Mouse (Mus musculus) A20 (cell line): ENCODE results near the gene Gprc5d.
A peak's percentile ranks its signal among the peaks of the same experiment; 100 is the strongest.

ENCODE experiments used
- DNase-seq: peaks from one replicate; pipeline ENCODE4 v3.0.0-alpha.2; 2011; ENCODE audit warnings: low read depth, low spot score

The Gprc5d gene

GRCm38 (mm10) chr6:135135735-135136134 is 17.7 kb upstream of the Gprc5d start:
- no peak for DNase-seq

GRCm38 (mm10) chr6:135133486-135133885 is 15.4 kb upstream of the Gprc5d start:
- no peak for DNase-seq

- DNase-seq, result no peak
These were observed 15.0 kb upstream of the Gprc5d start for GRCm38 (mm10) chr6:135133086-135133485.

GRCm38 (mm10) chr6:135124755-135125380 is 6.8 kb upstream of the Gprc5d start:
- no peak for DNase-seq

GRCm38 (mm10) chr6:135116479-135116878 is 1.6 kb downstream of the Gprc5d start:
- DNase-seq, result no peak

GRCm38 (mm10) chr6:135113114-135113436 is 5.0 kb downstream of the Gprc5d start:
- DNase-seq, result no peak

- no peak for DNase-seq
These were observed 5.5 kb downstream of the Gprc5d start for GRCm38 (mm10) chr6:135112411-135113113.

- no peak for DNase-seq
These were observed 11.1 kb downstream of the Gprc5d start for GRCm38 (mm10) chr6:135107014-135107413.

- no peak for DNase-seq
These were observed 15.3 kb downstream of the Gprc5d start for GRCm38 (mm10) chr6:135102736-135103303.

GRCm38 (mm10) chr6:135100787-135101472 is 17.2 kb downstream of the Gprc5d start:
- no peak for DNase-seq

- no peak for DNase-seq
These were observed 25.1 kb downstream of the Gprc5d start for GRCm38 (mm10) chr6:135092798-135093470.

GRCm38 (mm10) chr6:135090661-135091060 is 27.4 kb downstream of the Gprc5d start:
- DNase-seq, result no peak

- no peak for DNase-seq
These were observed 28.3 kb downstream of the Gprc5d start for GRCm38 (mm10) chr6:135089786-135090185.

GRCm38 (mm10) chr6:135087721-135088451 is 30.2 kb downstream of the Gprc5d start:
- DNase-seq, result peak; percentile 62

- DNase-seq, result no peak
These were observed 32.4 kb downstream of the Gprc5d start for GRCm38 (mm10) chr6:135085703-135086102.

GRCm38 (mm10) chr6:135083991-135084502 is 34.0 kb downstream of the Gprc5d start:
- no peak for DNase-seq

GRCm38 (mm10) chr6:135078420-135078819 is 39.7 kb downstream of the Gprc5d start:
- DNase-seq, result no peak

GRCm38 (mm10) chr6:135076202-135076601 is 41.9 kb downstream of the Gprc5d start:
- DNase-seq, result no peak

- no peak for DNase-seq
These were observed 43.6 kb downstream of the Gprc5d start for GRCm38 (mm10) chr6:135074405-135074947.

GRCm38 (mm10) chr6:135070347-135070746 is 47.7 kb downstream of the Gprc5d start:
- no peak for DNase-seq

GRCm38 (mm10) chr6:135069856-135070255 is 48.2 kb downstream of the Gprc5d start:
- DNase-seq, result no peak
